Mouse (Mus musculus) cerebellum, adult 11-12 months (tissue): ENCODE results near the gene Nup210l.

ENCODE experiments used
- DNase-seq: peaks from one replicate; pipeline ENCODE4 v3.0.0; 2022

Nup210l gene

GRCm38 (mm10) chr3:90103938-90104337 lies at the start of gene Nup210l:
TSS of gene Nup210l (plus strand) at chr3:90104132.
- DNase-seq: no peak

- no peak for DNase-seq
These were observed 42.4 kb upstream of the Nup210l start for GRCm38 (mm10) chr3:90061549-90061948.

GRCm38 (mm10) chr3:90062539-90062938 lies 41.4 kb upstream of the Nup210l start:
- no peak for DNase-seq

- DNase-seq: no peak
These were observed 39.5 kb upstream of the Nup210l start for GRCm38 (mm10) chr3:90064383-90064782.

- no peak for DNase-seq
These were observed 38.4 kb upstream of the Nup210l start for GRCm38 (mm10) chr3:90065553-90065952.

- no peak for DNase-seq
These were observed 36.1 kb upstream of the Nup210l start for GRCm38 (mm10) chr3:90067851-90068250.

GRCm38 (mm10) chr3:90069688-90070087 lies 34.2 kb upstream of the Nup210l start:
- no peak for DNase-seq

- DNase-seq: no peak
These were observed 31.6 kb upstream of the Nup210l start, which contains the start of gene Tpm3 for GRCm38 (mm10) chr3:90072294-90072693. TSS of gene Tpm3 (plus strand) at chr3:90072649.

- peak; percentile 58 for DNase-seq
These were observed 26.8 kb upstream of the Nup210l start for GRCm38 (mm10) chr3:90076921-90077716.

GRCm38 (mm10) chr3:90078224-90078623 lies 25.7 kb upstream of the Nup210l start:
- DNase-seq: no peak

GRCm38 (mm10) chr3:90079133-90079762 lies 24.7 kb upstream of the Nup210l start:
- DNase-seq: peak; percentile 90

- DNase-seq: peak; percentile 62
These were observed 24.0 kb upstream of the Nup210l start for GRCm38 (mm10) chr3:90079763-90080497.

- no peak for DNase-seq
These were observed 23.5 kb upstream of the Nup210l start for GRCm38 (mm10) chr3:90080498-90080863.

- DNase-seq: no peak
These were observed 22.3 kb upstream of the Nup210l start for GRCm38 (mm10) chr3:90081365-90082240.

- no peak for DNase-seq
These were observed 20.9 kb upstream of the Nup210l start for GRCm38 (mm10) chr3:90083034-90083433.

- DNase-seq: no peak
These were observed 20.1 kb upstream of the Nup210l start for GRCm38 (mm10) chr3:90083698-90084324.

- no peak for DNase-seq
These were observed 19.1 kb upstream of the Nup210l start for GRCm38 (mm10) chr3:90084790-90085189.

GRCm38 (mm10) chr3:90085281-90085680 lies 18.7 kb upstream of the Nup210l start:
- DNase-seq: no peak

GRCm38 (mm10) chr3:90086068-90086467 lies 17.9 kb upstream of the Nup210l start:
- DNase-seq: no peak

GRCm38 (mm10) chr3:90088617-90089016 lies 15.3 kb upstream of the Nup210l start:
- DNase-seq: no peak

GRCm38 (mm10) chr3:90090892-90091291 lies 13.0 kb upstream of the Nup210l start:
- no peak for DNase-seq

GRCm38 (mm10) chr3:90094453-90094852 lies 9.5 kb upstream of the Nup210l start:
- DNase-seq: no peak
